Mouse (Mus musculus): ENCODE data around the gene Syt1. TPM values are rescaled to one million over a fixed set of nuclear protein-coding genes. Genes with fewer than 3 reads are reported as not detected.

Gene Syt1
- polyA plus RNA-seq, 1 experiment from 2014 or later, result 0.08 TPM

DNA sequence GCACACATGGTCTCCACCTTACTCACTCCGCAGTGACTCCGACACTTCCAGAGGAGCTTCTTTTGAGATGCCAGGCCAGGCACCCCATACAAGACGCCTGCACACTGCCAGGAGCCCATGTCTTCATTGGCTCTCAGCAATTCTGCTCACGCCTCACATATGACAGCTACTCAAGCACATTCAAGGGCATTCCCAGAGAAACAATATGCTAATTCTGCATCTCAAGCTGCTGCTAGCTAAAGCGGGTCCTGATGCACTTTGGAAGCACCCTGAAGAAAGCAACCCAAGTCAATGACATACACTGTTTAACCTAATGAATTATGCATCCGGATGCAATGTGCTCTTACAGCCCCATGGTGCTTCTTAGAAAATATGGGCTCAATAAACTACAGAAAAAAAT is 247.1 kb downstream of the Syt1 start:
- 0 out of 2 replicates have a peak, but pooled peaks cover 5% of the 10 kb centered on the region for H3K9me3 ChIP-seq (replicated peaks)
- 64% methylated on average over 6 of the region's 6 CpGs for WGBS (ENCODE audit: insufficient replicate concordance)
- H3K4me1 ChIP-seq (replicated peaks), result no peaks in the 10 kb centered on the region
- no peak overlapping the region for H3K4me2 ChIP-seq
- ATAC-seq (ENCODE audit: low read depth) (no peak), DNase-seq (no peak)
- H3K27me3 ChIP-seq, result no peaks in the 10 kb centered on the region
- no peak overlapping the region for H3K9ac ChIP-seq
- H3K27ac ChIP-seq, result no peak overlapping the region
- no peaks in the 10 kb centered on the region for H3K36me3 ChIP-seq
- H3K4me3 ChIP-seq (replicated peaks), result no peak overlapping the region

DNA sequence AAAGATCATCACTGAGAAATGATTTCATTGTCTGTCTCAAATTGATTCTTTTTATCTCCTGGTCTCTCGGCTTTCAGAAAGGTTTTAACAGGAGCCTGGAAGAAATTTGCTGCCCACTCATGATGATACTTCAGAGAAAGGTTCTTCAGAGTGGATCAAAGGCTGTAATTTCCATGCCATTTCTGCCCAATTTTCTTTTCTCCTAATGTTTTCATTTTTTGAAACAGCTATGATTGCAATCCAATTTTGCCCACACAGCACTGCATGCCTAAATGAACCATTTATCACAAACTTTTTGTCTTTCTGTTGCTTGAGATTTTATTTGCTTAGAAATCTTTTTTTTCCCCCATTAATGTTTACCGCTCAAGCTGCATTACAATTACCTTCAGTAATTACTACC is 257.5 kb downstream of the Syt1 start:
- Histone ChIP-seq H3K27me3 (no peaks in the 10 kb centered on the region), H3K4me2 (no peak overlapping the region), H3K36me3 (no peaks in the 10 kb centered on the region), H3K27ac (no peak overlapping the region), H3K4me3 (replicated peaks) (no peak overlapping the region), H3K9ac (no peak overlapping the region), H3K9me3 (replicated peaks) (no peaks in the 10 kb centered on the region), H3K4me1 (replicated peaks) (no peaks in the 10 kb centered on the region)
- no peak for DNase-seq
- WGBS (ENCODE audit: insufficient replicate concordance), result 68% methylated on average over 2 of the region's 2 CpGs
- no peak for ATAC-seq (ENCODE audit: low read depth)

DNA sequence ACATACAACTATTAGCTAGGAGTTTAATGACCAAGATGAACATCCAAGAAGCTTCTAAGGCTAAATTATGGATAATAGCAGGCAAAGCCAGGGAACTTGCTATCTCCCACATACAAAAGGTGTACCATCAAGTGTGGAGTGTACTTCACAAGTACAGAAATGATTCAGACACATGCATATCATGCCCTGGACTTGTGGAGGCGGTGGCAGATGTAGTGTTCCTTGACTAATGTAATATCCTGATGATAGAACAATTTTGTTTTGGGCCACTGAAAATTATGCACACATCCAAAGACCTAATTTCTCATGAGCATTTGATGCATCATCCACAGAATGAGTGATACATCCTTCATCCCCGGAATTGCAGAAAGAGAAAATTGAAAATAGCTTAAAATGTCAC is 267.0 kb downstream of the Syt1 start:
- no peak overlapping the region for H3K4me2 ChIP-seq
- H3K27me3 ChIP-seq, result no peaks in the 10 kb centered on the region
- H3K36me3 ChIP-seq, result no peaks in the 10 kb centered on the region
- 48% methylated on average over 2 of the region's 2 CpGs for WGBS (ENCODE audit: insufficient replicate concordance)
- DNase-seq (no peak), ATAC-seq (ENCODE audit: low read depth) (no peak)
- no peaks in the 10 kb centered on the region for H3K9me3 ChIP-seq (replicated peaks)
- no peak overlapping the region for H3K4me3 ChIP-seq (replicated peaks)
- no peak overlapping the region for H3K9ac ChIP-seq
- H3K27ac ChIP-seq, result no peak overlapping the region
- H3K4me1 ChIP-seq (replicated peaks), result no peaks in the 10 kb centered on the region

DNA sequence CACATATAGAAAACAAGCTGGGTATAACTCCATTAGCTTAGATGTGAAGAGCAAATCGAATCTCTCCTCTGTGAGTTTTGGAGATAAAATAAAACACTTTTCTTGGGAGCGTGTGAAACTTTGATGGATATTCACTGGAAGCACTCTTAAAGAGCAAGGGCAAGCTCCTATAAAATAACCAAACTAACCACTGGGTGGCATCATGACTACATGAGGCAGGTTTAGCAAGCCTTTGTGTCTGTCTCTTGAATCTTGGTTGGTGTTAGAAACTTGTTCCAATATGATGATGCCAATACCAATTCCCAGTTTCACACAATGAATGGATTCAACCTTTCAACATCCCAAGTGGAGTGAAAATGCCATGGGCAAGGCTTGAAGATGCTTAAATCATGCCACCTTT is 276.8 kb downstream of the Syt1 start:
- Histone ChIP-seq H3K4me3 (replicated peaks) (no peak overlapping the region), H3K9ac (no peak overlapping the region), H3K4me2 (no peak overlapping the region), H3K27ac (no peak overlapping the region), H3K36me3 (no peaks in the 10 kb centered on the region), H3K4me1 (replicated peaks) (no peaks in the 10 kb centered on the region), H3K9me3 (replicated peaks) (no peaks in the 10 kb centered on the region), H3K27me3 (no peaks in the 10 kb centered on the region)
- WGBS (ENCODE audit: insufficient replicate concordance), result 50% methylated on average over 2 of the region's 2 CpGs
- ATAC-seq (ENCODE audit: low read depth) (no peak), DNase-seq (no peak)

DNA sequence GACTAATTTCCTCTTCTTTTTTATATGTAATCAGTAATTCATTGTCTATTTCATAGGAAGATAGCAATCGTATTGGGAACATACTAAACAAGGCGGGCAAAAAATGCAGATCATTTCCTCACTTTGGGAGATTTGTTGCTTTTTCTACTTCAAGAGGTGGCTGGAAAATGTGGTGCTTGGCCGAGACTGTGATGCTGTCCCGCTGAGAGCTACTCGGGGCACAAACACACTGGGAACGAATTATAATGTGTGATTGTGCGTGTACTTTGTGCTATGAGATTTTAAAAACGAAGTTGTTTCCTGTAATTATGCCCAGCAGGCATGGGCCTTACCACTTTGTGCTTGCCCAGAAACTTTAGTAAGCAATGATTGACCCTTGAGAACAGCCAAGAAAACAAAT is 281.8 kb downstream of the Syt1 start:
- no peaks in the 10 kb centered on the region for H3K36me3 ChIP-seq
- no peak overlapping the region for H3K9ac ChIP-seq
- no peaks in the 10 kb centered on the region for H3K4me1 ChIP-seq (replicated peaks)
- no peaks in the 10 kb centered on the region for H3K9me3 ChIP-seq (replicated peaks)
- H3K4me2 ChIP-seq, result no peak overlapping the region
- H3K4me3 ChIP-seq (replicated peaks), result no peak overlapping the region
- ATAC-seq (ENCODE audit: low read depth) (no peak), DNase-seq (no peak)
- H3K27me3 ChIP-seq, result no peaks in the 10 kb centered on the region
- 67% methylated on average over 8 of the region's 8 CpGs for WGBS (ENCODE audit: insufficient replicate concordance)
- H3K27ac ChIP-seq, result no peak overlapping the region

DNA sequence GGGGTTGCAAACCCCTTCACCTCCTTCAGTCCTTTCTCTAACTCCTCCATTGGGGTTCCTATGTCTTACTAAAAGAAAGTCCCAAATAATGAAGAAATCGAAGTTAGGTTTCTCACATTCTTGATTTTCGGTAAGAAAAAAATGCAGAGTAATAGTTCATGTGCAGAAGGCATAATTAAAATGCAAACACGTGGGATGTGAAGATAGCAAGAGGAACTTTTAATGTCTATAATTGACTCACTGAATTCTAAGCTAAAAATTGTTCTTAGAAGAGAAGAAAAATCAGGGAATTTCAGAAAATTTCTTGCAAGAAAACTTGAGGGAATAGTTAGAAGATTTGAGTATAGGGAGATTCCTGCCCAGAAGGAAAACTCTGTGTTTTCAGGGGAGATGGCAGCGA is 284.4 kb downstream of the Syt1 start:
- no peaks in the 10 kb centered on the region for H3K36me3 ChIP-seq
- ATAC-seq (ENCODE audit: low read depth), result no peak
- H3K4me1 ChIP-seq (replicated peaks), result no peaks in the 10 kb centered on the region
- no peaks in the 10 kb centered on the region for H3K9me3 ChIP-seq (replicated peaks)
- 56% methylated on average over 4 of the region's 4 CpGs for WGBS (ENCODE audit: insufficient replicate concordance)
- H3K27ac ChIP-seq, result no peak overlapping the region
- no peaks in the 10 kb centered on the region for H3K27me3 ChIP-seq
- H3K9ac ChIP-seq, result no peak overlapping the region
- H3K4me3 ChIP-seq (replicated peaks), result no peak overlapping the region
- H3K4me2 ChIP-seq, result no peak overlapping the region
- no peak for DNase-seq

DNA sequence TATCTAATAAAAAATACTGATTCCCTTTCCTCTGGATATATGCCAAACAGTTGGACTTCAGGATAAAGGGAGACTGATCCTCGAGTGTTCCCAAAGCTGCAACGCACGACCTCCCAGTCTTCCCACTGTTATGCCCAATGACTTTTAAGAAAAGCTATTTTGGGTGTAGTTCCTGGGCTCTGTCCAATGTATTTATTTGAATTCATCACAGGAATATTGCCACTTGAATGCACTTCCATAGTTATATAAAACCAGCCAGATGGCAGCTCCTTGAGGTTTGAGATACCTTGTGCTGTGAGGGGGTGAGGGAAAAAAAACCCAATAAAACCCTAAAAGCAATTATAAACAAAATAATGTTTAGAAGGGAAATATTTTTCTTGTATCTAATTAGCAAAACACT is 285.9 kb downstream of the Syt1 start:
- Histone ChIP-seq H3K27ac (no peak overlapping the region), H3K4me1 (replicated peaks) (no peaks in the 10 kb centered on the region), H3K4me2 (no peak overlapping the region), H3K36me3 (no peaks in the 10 kb centered on the region), H3K27me3 (no peaks in the 10 kb centered on the region), H3K4me3 (replicated peaks) (no peak overlapping the region), H3K9ac (no peak overlapping the region), H3K9me3 (replicated peaks) (no peaks in the 10 kb centered on the region)
- no peak for ATAC-seq (ENCODE audit: low read depth)
- DNase-seq, result no peak
- 66% methylated on average over 3 of the region's 3 CpGs for WGBS (ENCODE audit: insufficient replicate concordance)

DNA sequence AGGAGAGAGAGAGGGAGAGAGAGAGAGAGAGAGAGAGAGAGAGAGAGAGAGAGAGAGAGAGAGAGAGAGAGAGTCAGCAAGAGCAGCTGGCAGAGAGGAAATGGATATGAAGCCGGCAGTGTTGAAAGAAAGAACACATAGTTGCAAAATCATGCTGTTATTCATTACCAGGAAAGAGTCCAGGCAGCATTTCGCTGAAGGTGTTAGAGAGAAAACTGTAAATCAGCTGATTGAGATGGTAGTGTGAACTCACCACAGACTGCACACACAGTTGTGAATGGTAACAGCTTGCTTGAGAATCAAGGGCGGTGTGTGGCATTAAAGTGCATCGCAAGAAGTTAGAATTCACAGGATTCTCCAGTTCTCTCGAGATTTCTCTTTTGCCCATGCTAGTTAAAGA is 300.3 kb downstream of the Syt1 start:
- WGBS (ENCODE audit: insufficient replicate concordance), result 45% methylated on average over 5 of the region's 5 CpGs
- H3K36me3 ChIP-seq, result no peaks in the 10 kb centered on the region
- H3K4me3 ChIP-seq (replicated peaks), result no peak overlapping the region
- H3K27ac ChIP-seq, result no peak overlapping the region
- ATAC-seq (ENCODE audit: low read depth), result no peak
- 0 out of 2 replicates have a peak, but pooled peaks cover 3% of the 10 kb centered on the region for H3K9me3 ChIP-seq (replicated peaks)
- H3K4me2 ChIP-seq, result no peak overlapping the region
- no peaks in the 10 kb centered on the region for H3K27me3 ChIP-seq
- DNase-seq, result no peak
- H3K9ac ChIP-seq, result no peak overlapping the region
- H3K4me1 ChIP-seq (replicated peaks), result no peaks in the 10 kb centered on the region

DNA sequence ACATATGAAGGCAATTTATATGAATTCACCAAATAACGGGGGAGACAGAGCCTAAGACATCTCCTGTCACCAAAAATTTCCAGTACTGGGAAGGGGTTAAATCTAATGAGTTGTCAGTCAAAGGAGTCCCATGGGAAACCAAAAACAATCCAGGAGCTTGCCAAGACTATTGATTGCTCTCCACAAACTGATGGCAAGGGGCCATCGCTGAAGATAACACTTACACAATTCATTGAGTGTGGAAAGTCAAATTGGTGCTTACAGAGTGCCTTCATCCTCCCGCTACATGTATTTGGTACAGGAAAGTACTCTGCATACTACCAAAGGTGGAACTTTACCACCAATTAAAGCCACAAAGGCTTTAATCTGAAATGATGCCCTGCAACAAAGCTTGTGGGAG is 305.1 kb downstream of the Syt1 start:
- no peaks in the 10 kb centered on the region for H3K36me3 ChIP-seq
- no peaks in the 10 kb centered on the region for H3K27me3 ChIP-seq
- H3K4me3 ChIP-seq (replicated peaks), result no peak overlapping the region
- DNase-seq, result no peak
- WGBS (ENCODE audit: insufficient replicate concordance), result 64% methylated on average over 3 of the region's 3 CpGs
- no peak overlapping the region for H3K9ac ChIP-seq
- ATAC-seq (ENCODE audit: low read depth), result no peak
- H3K27ac ChIP-seq, result no peak overlapping the region
- no peaks in the 10 kb centered on the region for H3K4me1 ChIP-seq (replicated peaks)
- H3K4me2 ChIP-seq, result no peak overlapping the region
- 0 out of 2 replicates have a peak, but pooled peaks cover 3% of the 10 kb centered on the region for H3K9me3 ChIP-seq (replicated peaks)

DNA sequence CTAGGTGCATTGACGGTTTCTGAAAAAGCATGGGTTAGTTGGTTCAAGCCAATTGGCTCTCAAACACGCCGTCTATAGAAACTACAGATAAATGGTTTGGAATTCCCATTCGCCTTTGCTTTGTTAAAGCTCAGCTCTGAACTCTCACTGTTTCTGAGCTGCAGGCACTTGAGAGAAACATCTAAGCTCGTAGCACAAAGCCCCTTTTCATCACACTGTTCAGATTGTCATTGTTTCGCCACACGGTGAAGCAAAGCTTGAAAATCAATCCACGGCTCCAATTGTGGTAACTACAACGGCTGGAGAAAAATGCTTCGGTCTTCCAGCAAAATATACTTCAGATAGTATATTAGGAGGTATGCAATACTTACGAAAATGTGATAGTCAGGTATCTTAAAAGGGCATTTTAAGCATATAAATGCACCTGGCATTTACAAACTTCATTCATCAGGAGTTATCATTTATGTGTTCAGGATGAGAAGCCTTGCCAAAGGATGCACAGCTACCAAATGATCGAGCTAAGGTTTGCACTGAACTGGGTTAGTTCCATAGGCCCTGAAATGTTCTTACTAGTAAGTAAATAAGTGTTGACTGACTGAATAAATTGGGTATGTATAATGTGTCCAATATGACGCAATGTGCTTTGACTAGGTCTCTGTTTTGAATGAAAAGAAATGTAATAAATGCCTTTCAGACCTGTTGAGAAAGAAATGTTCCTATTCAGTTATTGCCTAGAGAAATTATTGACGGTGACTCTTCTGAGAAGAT is 309.2 kb downstream of the Syt1 start:
- Histone ChIP-seq H3K4me2 (no peak overlapping the region), H3K4me1 (replicated peaks) (no peaks in the 10 kb centered on the region), H3K4me3 (replicated peaks) (no peak overlapping the region), H3K27me3 (no peaks in the 10 kb centered on the region), H3K9ac (no peak overlapping the region), H3K9me3 (replicated peaks) (0 out of 2 replicates have a peak, but pooled peaks cover 3% of the 10 kb centered on the region), H3K36me3 (no peaks in the 10 kb centered on the region), H3K27ac (no peak overlapping the region)
- no peak for ATAC-seq (ENCODE audit: low read depth)
- no peak for DNase-seq
- WGBS (ENCODE audit: insufficient replicate concordance), result 71% methylated on average over 14 of the region's 14 CpGs

DNA sequence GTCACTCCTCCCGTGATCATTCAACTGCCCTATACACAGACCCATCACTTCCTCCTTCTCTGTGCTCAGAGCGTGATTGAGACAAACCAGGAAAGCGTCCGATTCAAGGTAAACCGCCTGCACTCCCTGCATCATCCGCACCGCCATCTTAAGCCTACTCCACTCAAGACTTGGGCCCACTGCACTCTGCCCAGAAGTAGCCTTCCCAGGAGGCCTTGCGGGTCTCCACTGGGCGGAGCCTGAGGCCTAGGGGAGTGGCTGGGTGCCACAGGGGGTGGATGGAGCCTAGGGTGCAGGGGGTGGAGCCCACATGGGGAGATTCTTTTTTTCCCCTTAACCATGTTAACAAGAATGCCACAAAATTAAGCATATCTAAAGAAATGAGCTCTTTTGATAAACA is 310.8 kb downstream of the Syt1 start, which contains the start of gene Gm5136:
Gene Gm5136 (minus strand): TSS at position 215 of the 400 bp plus-strand sequence.
- Histone ChIP-seq H3K27ac (no peak within 1 kb of the TSS), H3K4me1 (replicated peaks) (no peaks in the 10 kb centered on the region), H3K9me3 (replicated peaks) (no peaks in the 10 kb centered on the region), H3K27me3 (no peaks in the 10 kb centered on the region), H3K4me2 (no peak within 1 kb of the TSS), H3K4me3 (replicated peaks) (no peak within 1 kb of the TSS), H3K36me3 (no peaks in the 10 kb centered on the region), H3K9ac (no peak within 1 kb of the TSS)
- ATAC-seq (ENCODE audit: low read depth) (no peak), DNase-seq (no peak)
- 76% methylated on average over 9 of the region's 9 CpGs for WGBS (ENCODE audit: insufficient replicate concordance)

DNA sequence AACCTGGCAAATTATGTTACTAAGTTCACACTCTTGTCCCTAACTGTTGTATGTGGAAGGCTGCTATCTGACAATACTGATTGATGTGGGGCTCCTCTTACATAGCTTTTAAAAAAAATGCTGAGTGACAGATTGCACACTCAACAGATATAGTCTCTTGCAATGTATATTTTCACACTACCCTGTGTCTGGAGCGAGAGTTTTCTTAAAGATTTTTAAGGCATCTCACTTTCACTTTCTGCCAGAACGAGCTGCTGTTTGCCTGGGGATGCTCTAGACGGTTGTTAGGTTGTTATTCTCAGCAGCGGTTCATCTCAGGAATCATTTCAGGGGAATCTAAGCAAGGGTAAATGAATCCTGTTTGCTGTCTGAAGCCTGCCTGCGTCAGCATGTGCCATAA is 313.7 kb downstream of the Syt1 start:
- Histone ChIP-seq H3K4me2 (no peak overlapping the region), H3K36me3 (no peaks in the 10 kb centered on the region), H3K4me1 (replicated peaks) (no peaks in the 10 kb centered on the region), H3K9ac (no peak overlapping the region), H3K9me3 (replicated peaks) (no peaks in the 10 kb centered on the region), H3K4me3 (replicated peaks) (no peak overlapping the region), H3K27me3 (no peaks in the 10 kb centered on the region), H3K27ac (no peak overlapping the region)
- WGBS (ENCODE audit: insufficient replicate concordance), result 52% methylated on average over 5 of the region's 5 CpGs
- DNase-seq (no peak), ATAC-seq (ENCODE audit: low read depth) (no peak)

All from liver, embryonic 13.5 days (tissue).